8 mouse cellular contexts compared by ENCODE assay signal in the genomic region with DNA sequence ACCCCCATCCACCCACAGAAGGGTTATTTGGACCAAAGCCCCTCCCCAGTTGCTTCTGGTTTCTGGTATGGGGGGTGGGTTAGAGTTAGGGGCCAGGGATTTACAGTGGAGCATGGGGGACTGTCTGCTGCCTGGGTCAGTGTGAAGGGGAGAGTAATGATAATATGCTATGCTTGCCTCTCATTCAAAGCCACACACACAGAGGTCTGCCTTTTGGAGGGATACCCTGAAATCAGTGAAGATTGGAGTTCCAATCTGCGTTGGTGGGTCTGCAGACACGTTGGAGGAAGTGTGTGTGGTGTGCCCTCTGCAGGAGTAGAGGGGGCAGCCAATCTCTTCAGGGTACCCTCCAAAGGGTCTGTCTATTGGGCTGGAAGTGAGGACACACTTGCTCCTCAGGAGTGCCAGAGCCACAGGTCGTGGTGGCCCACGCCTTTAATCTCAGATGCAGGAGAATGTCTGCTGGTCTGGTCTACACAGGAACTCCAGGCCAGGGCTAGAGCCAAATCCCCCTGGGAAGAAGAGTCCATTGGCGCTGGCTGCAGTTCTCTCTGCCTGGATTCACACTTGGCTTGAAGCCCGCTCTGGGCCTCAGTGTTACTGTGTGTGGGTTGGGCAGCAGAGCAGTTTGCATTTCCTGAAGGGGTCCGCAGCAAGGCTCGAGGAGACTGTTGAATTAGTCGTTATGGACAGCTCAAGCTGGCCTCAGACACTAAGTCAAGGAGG. TPM values are rescaled to one million over a fixed set of nuclear protein-coding genes. Genes with fewer than 3 reads are reported as not detected.
A peak's percentile ranks its signal among the peaks of the same experiment; 100 is the strongest.
DNase-seq lines count a peak whose midpoint lies in the region; ATAC-seq and TF ChIP-seq lines count a peak whose summit lies in the region.

No protein-coding gene starts in this region.

- H3K9me3 ChIP-seq in heart, embryonic 14.5 days (ENCODE audit: control insufficient read depth, low read length) = peaks cover 5% of the 10 kb centered on the region
- no peaks in the 10 kb centered on the region for H3K9me3 ChIP-seq in forebrain, postnatal 0 days (ENCODE audit: low read length)
- H3K9me3 ChIP-seq in midbrain, embryonic 10.5 days (replicated peaks) = no peaks in the 10 kb centered on the region

- H3K4me3 ChIP-seq in heart, embryonic 14.5 days (ENCODE audit: control insufficient read depth in 1 of 2, insufficient read depth in 1 of 2, low read depth in 1 of 2, low read length in 2 of 2) = peak overlapping the region in 1 of 2 experiments; percentile 48; a peak in 3 of 4 replicates
- peak overlapping the region; percentile 79 for H3K4me3 ChIP-seq in forebrain, postnatal 0 days (ENCODE audit: low read depth, low read length)
- H3K4me3 ChIP-seq in midbrain, embryonic 10.5 days = peak overlapping the region; percentile 83

- no peak for DNase-seq in heart, adult 18-20 months
- DNase-seq in MN1 (ENCODE audit: low spot score) = peak; percentile 82
- DNase-seq in forebrain, postnatal 0 days = no peak
- DNase-seq in midbrain, embryonic 10.5 days (ENCODE audit: low spot score) = peak; percentile 38
- no peak for DNase-seq in spleen, adult 12 weeks (ENCODE audit: low spot score)
- DNase-seq in layer of hippocampus, adult 8-10 months (ENCODE audit: low spot score in 2 of 2) = no peak

- H3K27ac ChIP-seq in heart, embryonic 14.5 days (replicated peaks in 1 of 2; ENCODE audit: control insufficient read depth in 1 of 2, insufficient read depth in 1 of 2, low read depth in 2 of 2, low read length in 2 of 2) = no peak overlapping the region
- peak overlapping the region; percentile 86 for H3K27ac ChIP-seq in forebrain, postnatal 0 days (ENCODE audit: low read depth, low read length)
- peak overlapping the region; percentile 90 for H3K27ac ChIP-seq in midbrain, embryonic 10.5 days (replicated peaks)

- H3K9ac ChIP-seq in heart, embryonic 14.5 days (ENCODE audit: low read length) = no peak overlapping the region; the same call in 1 of the 2 replicates
- peak overlapping the region; percentile 78 for H3K9ac ChIP-seq in forebrain, postnatal 0 days

- no peaks in the 10 kb centered on the region for H3K36me3 ChIP-seq in heart, embryonic 14.5 days (ENCODE audit: control insufficient read depth, insufficient read depth, low read length)
- H3K36me3 ChIP-seq in forebrain, postnatal 0 days (ENCODE audit: insufficient read depth) = no peaks in the 10 kb centered on the region
- 0 out of 2 replicates have a peak, but pooled peaks cover 5% of the 10 kb centered on the region for H3K36me3 ChIP-seq in midbrain, embryonic 10.5 days

- WGBS in heart, embryonic 14.5 days = 26% methylated on average over 9 of the region's 9 CpGs
- WGBS in forebrain, postnatal 0 days = 12% methylated on average over 9 of the region's 9 CpGs
- WGBS in midbrain, embryonic 10.5 days = 13% methylated on average over 9 of the region's 9 CpGs

- ATAC-seq in heart, embryonic 14.5 days (ENCODE audit: insufficient number of reproducible peaks, insufficient read depth, low FRiP score, low read depth) = no peak
- ATAC-seq in forebrain, postnatal 0 days = no peak
- no peak for ATAC-seq in CD4-positive, CD25-positive, alpha-beta regulatory T cell, adult 4 months

- H3K4me2 ChIP-seq in heart, embryonic 14.5 days (ENCODE audit: low read length) = peak overlapping the region; percentile 83
- H3K4me2 ChIP-seq in forebrain, postnatal 0 days (ENCODE audit: low read depth) = peak overlapping the region; percentile 95

- peaks cover 12 to 30% of the 10 kb centered on the region in 2 experiments; a peak in 3 of 4 replicates for H3K4me1 ChIP-seq in heart, embryonic 14.5 days (ENCODE audit: control insufficient read depth in 2 of 2, insufficient read depth in 2 of 2, low read length in 2 of 2)
- peaks cover 22% of the 10 kb centered on the region for H3K4me1 ChIP-seq in forebrain, postnatal 0 days (ENCODE audit: insufficient read depth)
- peaks cover 80% of the 10 kb centered on the region for H3K4me1 ChIP-seq in midbrain, embryonic 10.5 days

- TF ChIP-seq CTCF in forebrain, postnatal 0 days (IDR thresholded peaks at IDR 0.05; ENCODE audit: low read depth) = peak; percentile 30; the same call in 1 of the 2 replicates

- peaks cover 81% of the 10 kb centered on the region for H3K27me3 ChIP-seq in heart, embryonic 14.5 days (ENCODE audit: control insufficient read depth, insufficient read depth, low read length)
- H3K27me3 ChIP-seq in forebrain, postnatal 0 days (ENCODE audit: insufficient read depth, low read length) = no peaks in the 10 kb centered on the region
- peaks cover 39% of the 10 kb centered on the region for H3K27me3 ChIP-seq in midbrain, embryonic 10.5 days (ENCODE audit: low read depth, poor library complexity, severe bottlenecking)

RNA-seq across cellular contexts. Expression of a gene that starts 1.7 kb away (rescaled TPM):
- polyA plus RNA-seq in heart, embryonic 14.5 days (2014; fragmentation: Nextera tagmentation; extraction: Ambion mirVana) = 0.54 and 1.5 TPM in 2 replicates
- 1 to 10 TPM in 1 of 2 experiments, under 1 TPM in 1; 0.47 to 1.1 TPM for total RNA-seq in heart, adult 18-20 months (2021)
- 246 and 291 TPM in 2 replicates for total RNA-seq in forebrain, postnatal 0 days (2014; rRNA removed)
- polyA plus RNA-seq in forebrain, postnatal 0 days (2015; fragmentation: Nextera tagmentation; extraction: Ambion mirVana) = 243 and 248 TPM in 2 replicates
- polyA plus RNA-seq in midbrain, embryonic 10.5 days (2016; fragmentation: Nextera tagmentation; extraction: Ambion mirVana) = 38.8 and 55.4 TPM in 2 replicates
- 100 to 1,000 TPM in 2 of 4 experiments, 10 to 100 TPM in 2; 91.6 to 116 (median 104) TPM for total RNA-seq in layer of hippocampus, adult 8-10 months (2022)
- not detected for polyA plus RNA-seq in CD4-positive, CD25-positive, alpha-beta regulatory T cell, adult 4 months (2017; shearing (Covaris generic))

RNA-seq across cellular contexts. Expression of a gene that starts 16.3 kb away (rescaled TPM):
- 11.8 TPM in 2 replicates for polyA plus RNA-seq in heart, embryonic 14.5 days (2014; fragmentation: Nextera tagmentation; extraction: Ambion mirVana)
- total RNA-seq in heart, adult 18-20 months (2021) = 1 to 10 TPM; 5.8 to 7.5 TPM
- 1.5 and 2.0 TPM in 2 replicates for total RNA-seq in forebrain, postnatal 0 days (2014; rRNA removed)
- 2.3 and 2.8 TPM in 2 replicates for polyA plus RNA-seq in forebrain, postnatal 0 days (2015; fragmentation: Nextera tagmentation; extraction: Ambion mirVana)
- polyA plus RNA-seq in midbrain, embryonic 10.5 days (2016; fragmentation: Nextera tagmentation; extraction: Ambion mirVana) = 21.9 and 22.2 TPM in 2 replicates
- 10 to 100 TPM; 25.8 to 40.8 (median 33.5) TPM for total RNA-seq in layer of hippocampus, adult 8-10 months (2022)
- not detected for polyA plus RNA-seq in CD4-positive, CD25-positive, alpha-beta regulatory T cell, adult 4 months (2017; shearing (Covaris generic))

RNA-seq across cellular contexts. Expression of a gene that starts 23.7 kb away (rescaled TPM):
- polyA plus RNA-seq in heart, embryonic 14.5 days (2014; fragmentation: Nextera tagmentation; extraction: Ambion mirVana) = 93.5 and 98.5 TPM in 2 replicates
- 10 to 100 TPM; 45.7 to 53.8 TPM for total RNA-seq in heart, adult 18-20 months (2021)
- total RNA-seq in forebrain, postnatal 0 days (2014; rRNA removed) = 32.3 and 36.7 TPM in 2 replicates
- 94.6 and 127 TPM in 2 replicates for polyA plus RNA-seq in forebrain, postnatal 0 days (2015; fragmentation: Nextera tagmentation; extraction: Ambion mirVana)
- polyA plus RNA-seq in midbrain, embryonic 10.5 days (2016; fragmentation: Nextera tagmentation; extraction: Ambion mirVana) = 20.5 and 20.8 TPM in 2 replicates
- total RNA-seq in layer of hippocampus, adult 8-10 months (2022) = 10 to 100 TPM; 22.3 to 30.6 (median 25.9) TPM
- 10 to 100 TPM; 71.7 to 73.2 TPM for polyA plus RNA-seq in CD4-positive, CD25-positive, alpha-beta regulatory T cell, adult 4 months (2017; shearing (Covaris generic))

RNA-seq across cellular contexts. Expression of a gene that starts 57.2 kb away (rescaled TPM):
- polyA plus RNA-seq in heart, embryonic 14.5 days (2014; fragmentation: Nextera tagmentation; extraction: Ambion mirVana) = 5.9 and 7.7 TPM in 2 replicates
- 1 to 10 TPM in 1 of 2 experiments, under 1 TPM in 1; 0.77 to 1.6 TPM for total RNA-seq in heart, adult 18-20 months (2021)
- total RNA-seq in forebrain, postnatal 0 days (2014; rRNA removed) = 0.23 TPM in 1 of 2 replicates, not detected in the other
- polyA plus RNA-seq in forebrain, postnatal 0 days (2015; fragmentation: Nextera tagmentation; extraction: Ambion mirVana) = 0.67 and 0.82 TPM in 2 replicates
- 4.2 and 4.7 TPM in 2 replicates for polyA plus RNA-seq in midbrain, embryonic 10.5 days (2016; fragmentation: Nextera tagmentation; extraction: Ambion mirVana)
- total RNA-seq in layer of hippocampus, adult 8-10 months (2022) = 1 to 10 TPM in 1 of 4 experiments, under 1 TPM in 2, not detected in 1; 0.52 to 1.2 (median 0.92) TPM
- polyA plus RNA-seq in CD4-positive, CD25-positive, alpha-beta regulatory T cell, adult 4 months (2017; shearing (Covaris generic)) = 1 to 10 TPM; 1.0 to 1.6 TPM

Comparison
In these comparisons a context has a peak if more than half of its experiments do, and no peak if none do; other contexts are left out.
1. H3K27ac ChIP-seq: peak in forebrain, postnatal 0 days (single experiment) and midbrain, embryonic 10.5 days (single experiment); none in heart, embryonic 14.5 days (0 of 2).
2. DNase-seq: peak in MN1 (single experiment) and midbrain, embryonic 10.5 days (single experiment); none in heart, adult 18-20 months (0 of 2), forebrain, postnatal 0 days (single experiment), spleen, adult 12 weeks (single experiment) and layer of hippocampus, adult 8-10 months (0 of 2).
3. RNA of a gene that starts 1.7 kb away (polyA plus RNA-seq): 243 to 248 TPM in forebrain, postnatal 0 days and 38.8 to 55.4 TPM in midbrain, embryonic 10.5 days; 0.54 to 1.5 TPM in heart, embryonic 14.5 days and not detected in CD4-positive, CD25-positive, alpha-beta regulatory T cell, adult 4 months; every median in the first group is over 10 times any median in the second.